Mouse (Mus musculus) CH12.LX (cell line): ENCODE measurements around the gene Atp5h.

ENCODE experiments used
- CHD1 ChIP-seq: IDR thresholded peaks from 2 replicates; pipeline ENCODE4 v1.6.1; 2012; ENCODE audit warnings: low read depth, low read length, improper control_type of control experiment, inconsistent platforms
- CTCF ChIP-seq, 2 experiments: IDR thresholded peaks in 1 of 2; conservative IDR thresholded peaks in 1 of 2; 2 replicates each; pipeline ENCODE4 v1.5.1; 2011 to 2012; ENCODE audit warnings: low read depth in 2 of 2, low read length in 2 of 2, improper control_type of control experiment in 1 of 2, inconsistent platforms in 1 of 2, mild to moderate bottlenecking in 1 of 2, moderate library complexity in 1 of 2
- ELF1 ChIP-seq: IDR thresholded peaks from 2 replicates; pipeline ENCODE4 v1.6.1; 2014; ENCODE audit warnings: low read depth, mild to moderate bottlenecking, inconsistent platforms, low read length, improper control_type of control experiment
- IRF4 ChIP-seq: IDR thresholded peaks from 2 replicates; pipeline ENCODE4 v1.6.1; 2014; ENCODE audit warnings: low read depth, mild to moderate bottlenecking, inconsistent platforms, low read length, improper control_type of control experiment
- MEF2A ChIP-seq: IDR thresholded peaks from 2 replicates; pipeline ENCODE4 v1.6.1; 2014; ENCODE audit warnings: low read depth, mild to moderate bottlenecking, inconsistent platforms, low read length, improper control_type of control experiment, borderline replicate concordance
- POLR2A ChIP-seq: IDR thresholded peaks from 2 replicates; pipeline ENCODE4 v1.6.1; 2011; ENCODE audit warnings: low read depth, mild to moderate bottlenecking, improper control_type of control experiment, low read length
- POLR2AphosphoS2 ChIP-seq: IDR thresholded peaks from 2 replicates; pipeline ENCODE4 v1.6.1; 2011; ENCODE audit warnings: low read depth, low read length, improper control_type of control experiment
- USF1 ChIP-seq: IDR thresholded peaks from 2 replicates; pipeline ENCODE4 v1.6.1; 2014; ENCODE audit warnings: low read depth, mild to moderate bottlenecking, inconsistent platforms, low read length, improper control_type of control experiment
- USF2 ChIP-seq: conservative IDR thresholded peaks from 2 replicates; pipeline ENCODE4 v1.6.1; 2011; ENCODE audit warnings: low read depth, low read length, improper control_type of control experiment
- ZC3H11A ChIP-seq: IDR thresholded peaks from 2 replicates; pipeline ENCODE4 v1.6.1; 2012; ENCODE audit warnings: low read depth, mild to moderate bottlenecking, inconsistent platforms, low read length, improper control_type of control experiment
- ZNF384 ChIP-seq: IDR thresholded peaks from 2 replicates; pipeline ENCODE4 v1.6.1; 2012; ENCODE audit warnings: low read depth, low read length, improper control_type of control experiment, inconsistent platforms

DNA sequence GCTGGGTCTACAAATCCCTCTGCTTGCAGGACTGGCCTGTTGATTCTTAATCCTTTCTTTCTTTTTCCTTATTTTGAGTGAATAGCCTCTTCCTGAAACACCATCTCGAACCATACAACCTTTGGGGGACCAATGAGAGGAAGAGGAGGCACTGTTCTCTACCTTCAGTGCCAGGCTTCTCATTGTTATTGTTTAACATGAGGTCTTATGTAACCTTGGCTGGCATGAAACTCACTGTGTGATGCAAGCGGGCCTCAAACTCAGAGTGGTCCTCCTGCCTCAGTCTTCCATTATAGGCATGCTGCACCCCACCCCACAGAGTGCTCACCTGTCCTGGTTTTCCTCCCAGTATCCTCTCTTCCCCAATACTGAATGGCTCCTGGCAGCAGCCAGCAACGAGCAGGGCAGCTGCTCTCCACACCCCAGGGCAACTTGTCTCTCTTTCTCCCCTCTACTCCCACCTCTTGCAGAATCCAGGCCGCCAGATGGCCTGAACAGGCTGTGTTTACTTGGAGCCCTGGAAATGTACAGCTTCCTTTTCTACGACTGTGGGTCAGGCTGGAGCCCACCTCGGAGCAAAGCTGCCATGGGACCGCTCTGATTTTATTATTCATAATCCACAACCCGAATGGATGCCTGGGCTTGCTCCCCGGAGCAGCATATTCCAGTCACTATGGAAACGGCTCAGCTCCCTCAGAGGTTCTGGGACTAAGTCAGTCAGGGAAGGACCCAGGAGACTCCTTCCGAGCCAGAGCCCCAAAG, 19.0 kb downstream of the Atp5h start:
- TF ChIP-seq CTCF (conservative IDR thresholded peaks at IDR 0.05 in 1 of 2, IDR thresholded peaks at IDR 0.05 in 1 of 2; ENCODE audit: low read depth in 2 of 2, low read length in 2 of 2) (no peak), POLR2A (no peak), MEF2A (no peak), IRF4 (no peak), USF2 (no peak), ZC3H11A (no peak), CHD1 (no peak), USF1 (no peak), ZNF384 (no peak), POLR2AphosphoS2 (no peak), ELF1 (no peak)
